Mouse (Mus musculus) cerebellum, adult 2 months (tissue): ENCODE measurements at regions not wholly inside any gene's neighbourhood (a gene's known extent, or its start where the extent isn't known, plus 50 kb on each side); places are given as distances from the start of the nearest gene placed in this dataset.

Experiments
- CTCF ChIP-seq: fragments of 200-500 bp; IDR thresholded peaks from 2 replicates; pipeline ENCODE4 v1.5.1; 2011; ENCODE audit warnings: low read depth, mild to moderate bottlenecking, control low read depth, low read length, moderate library complexity, borderline replicate concordance; ENCODE audit not compliant: insufficient read depth
- POLR2A ChIP-seq: fragments of 200-500 bp; IDR thresholded peaks from 2 replicates; pipeline ENCODE4 v1.6.1; 2011; ENCODE audit warnings: low read length, control low read depth, borderline replicate concordance; ENCODE audit not compliant: insufficient read depth

- TF ChIP-seq POLR2A (no peak), CTCF (no peak)
Observed at GRCm38 (mm10) chr17:45945005-45945404, 87.2 kb downstream of the Vegfa start.
